Mouse (Mus musculus) MEL (cell line): ENCODE measurements around the gene Lipf. TPM values are rescaled to one million over a fixed set of nuclear protein-coding genes. Genes with fewer than 3 reads are reported as not detected.

Experiments
- DNase-seq: peaks from one replicate; pipeline ENCODE4 v3.0.0; 2011; ENCODE audit warnings: low read depth, low spot score
- H3K27ac ChIP-seq: 2 replicates; pipeline ENCODE4 v1.5.1; 2012; ENCODE audit warnings: low read depth, mild to moderate bottlenecking, control low read depth, low read length, moderate library complexity; ENCODE audit not compliant: control insufficient read depth
- H3K27me3 ChIP-seq, 2 experiments: fragments of 150-350 bp in 1 of 2; sonication (generic) in 1 of 2; 2 replicates each; pipeline ENCODE4 v1.6.1; 2012; ENCODE audit warnings: low read length in 2 of 2, mild to moderate bottlenecking in 2 of 2, improper control_type of control experiment in 1 of 2, moderate library complexity in 1 of 2; ENCODE audit not compliant: insufficient read depth in 2 of 2, control insufficient read depth in 1 of 2
- H3K36me3 ChIP-seq, 2 experiments: 2 replicates each; pipeline ENCODE4 v1.6.1; 2012 to 2014; ENCODE audit warnings: low read length in 2 of 2, improper control_type of control experiment in 1 of 2, inconsistent platforms in 1 of 2, mild to moderate bottlenecking in 1 of 2; ENCODE audit not compliant: insufficient read depth in 2 of 2, control insufficient read depth in 1 of 2
- H3K4me1 ChIP-seq, 2 experiments: fragments of 150-350 bp in 1 of 2; sonication (generic) in 1 of 2; 2 replicates each; pipeline ENCODE4 v1.6.1; 2012; ENCODE audit warnings: low read length in 2 of 2, improper control_type of control experiment in 1 of 2, mild to moderate bottlenecking in 1 of 2; ENCODE audit not compliant: insufficient read depth in 2 of 2, control insufficient read depth in 1 of 2
- H3K4me3 ChIP-seq, 2 experiments: fragments of 150-350 bp in 1 of 2; sonication (generic) in 1 of 2; 2 replicates each; pipeline ENCODE4 v1.5.1; 2012; ENCODE audit warnings: low read depth in 2 of 2, low read length in 2 of 2, mild to moderate bottlenecking in 2 of 2, moderate library complexity in 2 of 2, control low read depth in 1 of 2, improper control_type of control experiment in 1 of 2; ENCODE audit not compliant: control insufficient read depth in 1 of 2, insufficient read depth in 1 of 2
- H3K79me2 ChIP-seq: 2 replicates; pipeline ENCODE4 v1.6.1; 2012; ENCODE audit warnings: mild to moderate bottlenecking, low read length, moderate library complexity; ENCODE audit not compliant: control insufficient read depth, poor library complexity, insufficient read depth
- H3K9ac ChIP-seq: 2 replicates; pipeline ENCODE4 v1.6.1; 2012; ENCODE audit warnings: low read depth, mild to moderate bottlenecking, control low read depth, low read length, moderate library complexity; ENCODE audit not compliant: control insufficient read depth, poor library complexity, severe bottlenecking
- H3K9me3 ChIP-seq: fragments of 150-350 bp; sonication (generic); replicated peaks from 2 replicates; pipeline ENCODE4 v1.6.1; 2012; ENCODE audit warnings: mild to moderate bottlenecking, low read length, improper control_type of control experiment, moderate library complexity; ENCODE audit not compliant: insufficient read depth
- BHLHE40 ChIP-seq: IDR thresholded peaks from 2 replicates; pipeline ENCODE4 v1.6.1; 2012; ENCODE audit warnings: low read depth, mild to moderate bottlenecking, inconsistent platforms, low read length, improper control_type of control experiment, borderline replicate concordance
- CHD1 ChIP-seq: IDR thresholded peaks from 2 replicates; pipeline ENCODE4 v1.6.1; 2012; ENCODE audit warnings: low read depth, mild to moderate bottlenecking, inconsistent platforms, low read length, improper control_type of control experiment
- CHD2 ChIP-seq: IDR thresholded peaks from 2 replicates; pipeline ENCODE4 v1.6.1; 2011; ENCODE audit warnings: low read length, improper control_type of control experiment
- CTCF ChIP-seq, 3 experiments: IDR thresholded peaks in 2 of 3; conservative IDR thresholded peaks in 1 of 3; 2 replicates each; pipeline ENCODE4 v1.5.1; 2011 to 2012; ENCODE audit warnings: low read length in 3 of 3, low read depth in 2 of 3, mild to moderate bottlenecking in 2 of 3, improper control_type of control experiment in 1 of 3, inconsistent platforms in 1 of 3, mixed read lengths in 1 of 3, moderate library complexity in 1 of 3; ENCODE audit not compliant: control insufficient read depth in 1 of 3, insufficient read depth in 1 of 3, poor library complexity in 1 of 3, severe bottlenecking in 1 of 3
- E2F4 ChIP-seq: IDR thresholded peaks from 2 replicates; pipeline ENCODE4 v1.6.1; 2011; ENCODE audit warnings: low read depth, low read length, improper control_type of control experiment, borderline replicate concordance
- ELF1 ChIP-seq: IDR thresholded peaks from 2 replicates; pipeline ENCODE4 v1.6.1; 2014; ENCODE audit warnings: low read depth, mild to moderate bottlenecking, inconsistent platforms, low read length, improper control_type of control experiment, moderate library complexity
- EP300 ChIP-seq, 2 experiments: IDR thresholded peaks; 2 replicates each; pipeline ENCODE4 v1.6.1; 2011; ENCODE audit warnings: improper control_type of control experiment in 2 of 2, low read length in 2 of 2, low read depth in 1 of 2, mild to moderate bottlenecking in 1 of 2
- ETS1 ChIP-seq: IDR thresholded peaks from 2 replicates; pipeline ENCODE4 v1.6.1; 2012; ENCODE audit warnings: low read depth, mild to moderate bottlenecking, inconsistent platforms, low read length, improper control_type of control experiment, moderate library complexity
- GABPA ChIP-seq: IDR thresholded peaks from 2 replicates; pipeline ENCODE4 v1.6.1; 2012; ENCODE audit warnings: low read depth, mild to moderate bottlenecking, inconsistent platforms, low read length, improper control_type of control experiment, moderate library complexity
- GATA1 ChIP-seq: IDR thresholded peaks from 2 replicates; pipeline ENCODE4 v1.6.1; 2011; ENCODE audit warnings: low read depth, low read length, improper control_type of control experiment
- HCFC1 ChIP-seq: IDR thresholded peaks from 2 replicates; pipeline ENCODE4 v1.6.1; 2012; ENCODE audit warnings: low read depth, mild to moderate bottlenecking, inconsistent platforms, low read length, improper control_type of control experiment, moderate library complexity
- JUND ChIP-seq: IDR thresholded peaks from 2 replicates; pipeline ENCODE4 v1.6.1; 2011; ENCODE audit warnings: low read depth, mild to moderate bottlenecking, improper control_type of control experiment, low read length
- KAT2A ChIP-seq: conservative IDR thresholded peaks from 2 replicates; pipeline ENCODE4 v1.6.1; 2012; ENCODE audit warnings: low read depth, low read length, improper control_type of control experiment, inconsistent platforms
- MAFK ChIP-seq: IDR thresholded peaks from 2 replicates; pipeline ENCODE4 v1.6.1; 2011; ENCODE audit warnings: low read depth, mild to moderate bottlenecking, low read length, improper control_type of control experiment, borderline replicate concordance
- MAX ChIP-seq: IDR thresholded peaks from 2 replicates; pipeline ENCODE4 v1.6.1; 2011; ENCODE audit warnings: low read length, improper control_type of control experiment
- MAZ ChIP-seq: IDR thresholded peaks from 2 replicates; pipeline ENCODE4 v1.6.1; 2012; ENCODE audit warnings: low read depth, mild to moderate bottlenecking, inconsistent platforms, low read length, improper control_type of control experiment
- MEF2A ChIP-seq: IDR thresholded peaks from 2 replicates; pipeline ENCODE4 v1.6.1; 2014; ENCODE audit warnings: low read depth, mild to moderate bottlenecking, inconsistent platforms, low read length, improper control_type of control experiment; ENCODE audit not compliant: poor library complexity, insufficient replicate concordance, severe bottlenecking; ENCODE audit errors: extremely low read depth
- MXI1 ChIP-seq: IDR thresholded peaks from 2 replicates; pipeline ENCODE4 v1.6.1; 2011; ENCODE audit warnings: mild to moderate bottlenecking, low read depth, low read length, improper control_type of control experiment
- NELFE ChIP-seq: IDR thresholded peaks from 2 replicates; pipeline ENCODE4 v1.6.1; 2011; ENCODE audit warnings: low read depth, low read length, improper control_type of control experiment
- POLR2A ChIP-seq, 2 experiments: IDR thresholded peaks; 2 replicates each; pipeline ENCODE4 v1.6.1; 2011 to 2012; ENCODE audit warnings: low read length in 2 of 2, mild to moderate bottlenecking in 2 of 2, control low read depth in 1 of 2, improper control_type of control experiment in 1 of 2, low read depth in 1 of 2, moderate library complexity in 1 of 2; ENCODE audit not compliant: control insufficient read depth in 1 of 2, insufficient read depth in 1 of 2, poor library complexity in 1 of 2
- POLR2AphosphoS2 ChIP-seq: IDR thresholded peaks from 2 replicates; pipeline ENCODE4 v1.6.1; 2011; ENCODE audit warnings: low read length, improper control_type of control experiment
- POLR2AphosphoS5 ChIP-seq: IDR thresholded peaks from 2 replicates; pipeline ENCODE4 v1.6.1; 2012; ENCODE audit warnings: low read depth, borderline replicate concordance, mild to moderate bottlenecking, inconsistent platforms, low read length, moderate library complexity, mixed read lengths
- RAD21 ChIP-seq: IDR thresholded peaks from 2 replicates; pipeline ENCODE4 v1.6.1; 2011; ENCODE audit warnings: mild to moderate bottlenecking, low read depth, low read length, improper control_type of control experiment
- RCOR1 ChIP-seq: IDR thresholded peaks from 2 replicates; pipeline ENCODE4 v1.6.1; 2012; ENCODE audit warnings: low read depth, mild to moderate bottlenecking, inconsistent platforms, low read length, improper control_type of control experiment
- SIN3A ChIP-seq: IDR thresholded peaks from 2 replicates; pipeline ENCODE4 v1.6.1; 2012; ENCODE audit warnings: low read length, improper control_type of control experiment, inconsistent platforms
- SMC3 ChIP-seq: IDR thresholded peaks from 2 replicates; pipeline ENCODE4 v1.6.1; 2011; ENCODE audit warnings: low read depth, low read length, improper control_type of control experiment
- TAL1 ChIP-seq: IDR thresholded peaks from 2 replicates; pipeline ENCODE4 v1.6.1; 2012; ENCODE audit warnings: mild to moderate bottlenecking, inconsistent platforms, low read length, moderate library complexity, mixed read lengths
- TBP ChIP-seq: IDR thresholded peaks from 2 replicates; pipeline ENCODE4 v1.8.0; 2011; ENCODE audit warnings: low read depth, low read length, improper control_type of control experiment
- TCF12 ChIP-seq: IDR thresholded peaks from 2 replicates; pipeline ENCODE4 v1.6.1; 2014; ENCODE audit warnings: low read depth, mild to moderate bottlenecking, inconsistent platforms, low read length, improper control_type of control experiment, moderate library complexity
- UBTF ChIP-seq: IDR thresholded peaks from 2 replicates; pipeline ENCODE4 v1.6.1; 2012; ENCODE audit warnings: low read depth, mild to moderate bottlenecking, inconsistent platforms, low read length, improper control_type of control experiment, moderate library complexity, borderline replicate concordance; ENCODE audit not compliant: insufficient read depth
- USF1 ChIP-seq: IDR thresholded peaks from 2 replicates; pipeline ENCODE4 v1.6.1; 2014; ENCODE audit warnings: low read depth, mild to moderate bottlenecking, inconsistent platforms, low read length, improper control_type of control experiment, moderate library complexity
- USF2 ChIP-seq, 2 experiments: IDR thresholded peaks; 2 replicates each; pipeline ENCODE4 v1.6.1; 2011 to 2012; ENCODE audit warnings: improper control_type of control experiment in 2 of 2, low read length in 2 of 2, borderline replicate concordance in 1 of 2, inconsistent platforms in 1 of 2, low read depth in 1 of 2, mild to moderate bottlenecking in 1 of 2; ENCODE audit not compliant: insufficient read depth in 1 of 2
- ZC3H11A ChIP-seq: IDR thresholded peaks from 2 replicates; pipeline ENCODE4 v1.6.1; 2012; ENCODE audit warnings: low read depth, mild to moderate bottlenecking, inconsistent platforms, low read length, improper control_type of control experiment
- ZKSCAN1 ChIP-seq: IDR thresholded peaks from 2 replicates; pipeline ENCODE4 v1.6.1; 2012; ENCODE audit warnings: low read depth, mild to moderate bottlenecking, inconsistent platforms, low read length, improper control_type of control experiment, moderate library complexity
- ZMIZ1 ChIP-seq: IDR thresholded peaks from 2 replicates; pipeline ENCODE4 v1.6.1; 2012; ENCODE audit warnings: low read depth, mild to moderate bottlenecking, inconsistent platforms, low read length, improper control_type of control experiment, moderate library complexity
- ZNF384 ChIP-seq: IDR thresholded peaks from 2 replicates; pipeline ENCODE4 v1.6.1; 2012; ENCODE audit warnings: low read depth, mild to moderate bottlenecking, inconsistent platforms, low read length, improper control_type of control experiment
- polyA plus RNA-seq, 2 experiments: library from polyadenylated mRNA; stranded (reverse) in 1 of 2; unstranded in 1 of 2; fragments of >175 nt in 1 of 2; fragments of >200 nt in 1 of 2; gene quantifications; 2 replicates each; pipeline versions ENCODE4 v1.2.1 to v1.2.4; 2012; ENCODE audit warnings: low replicate concordance in 2 of 2, low read depth in 1 of 2; ENCODE audit not compliant: insufficient read length in 2 of 2, insufficient read depth in 1 of 2, missing spikeins in 1 of 2
- total RNA-seq: library from RNA; depleted of rRNA; stranded (reverse); fragments of 300-350 nt; gene quantifications from 2 replicates; pipeline ENCODE4 v1.2.3, GENCODE M21; 2012

The Lipf gene
- total and polyA plus RNA-seq, 3 experiments: not detected

GRCm38 (mm10) chr19:33979007-33979406 lies 18.0 kb downstream of the Lipf start:
- no peaks in the 10 kb centered on the region for H3K9me3 ChIP-seq

GRCm38 (mm10) chr19:33983043-33983442 lies 22.1 kb downstream of the Lipf start:
- DNase-seq: no peak
- Histone ChIP-seq H3K9me3 (no peaks in the 10 kb centered on the region), H3K9ac (no peak overlapping the region), H3K27ac (no peak overlapping the region), H3K4me3 (no peak overlapping the region), H3K79me2 (no peaks in the 10 kb centered on the region), H3K27me3 (no peaks in the 10 kb centered on the region), H3K36me3 (no peaks in the 10 kb centered on the region), H3K4me1 (no peaks in the 10 kb centered on the region)
- TF ChIP-seq HCFC1 (no peak), USF1 (no peak), JUND (no peak), MAZ (no peak), SIN3A (no peak), EP300 (IDR thresholded peaks at IDR 0.05; ENCODE audit: low read depth in 1 of 2, low read length in 2 of 2) (no peak), SMC3 (no peak)

More at GRCm38 (mm10) chr19:33979007-33979406, 18.0 kb downstream of the Lipf start:
- H3K4me3 ChIP-seq: no peak overlapping the region
- peak; percentile 28 for DNase-seq
- H3K27ac ChIP-seq: no peak overlapping the region
- TF ChIP-seq TCF12 (no peak), E2F4 (no peak), NELFE (no peak), CTCF (IDR thresholded peaks at IDR 0.05 in 2 of 3, conservative IDR thresholded peaks at IDR 0.05 in 1 of 3; ENCODE audit: control insufficient read depth in 1 of 3, insufficient read depth in 1 of 3, low read depth in 2 of 3, low read length in 3 of 3, poor library complexity in 1 of 3, severe bottlenecking in 1 of 3) (peak in 2 of 3 experiments; percentile 21 to 42; a peak in 3 of 6 replicates), CHD1 (no peak), ETS1 (no peak), GABPA (no peak), MAZ (no peak), GATA1 (no peak), ZNF384 (no peak), ZMIZ1 (no peak), POLR2A (IDR thresholded peaks at IDR 0.05; ENCODE audit: control insufficient read depth in 1 of 2, insufficient read depth in 1 of 2, low read depth in 1 of 2, low read length in 2 of 2, poor library complexity in 1 of 2) (no peak), TAL1 (no peak), ZKSCAN1 (no peak), MAFK (no peak), EP300 (IDR thresholded peaks at IDR 0.05; ENCODE audit: low read depth in 1 of 2, low read length in 2 of 2) (no peak), ZC3H11A (peak; percentile 12; the same call in 1 of the 2 replicates), KAT2A (no peak), SMC3 (peak; percentile 32), POLR2AphosphoS5 (no peak), HCFC1 (no peak), MEF2A (no peak), UBTF (no peak), RAD21 (peak; percentile 17), POLR2AphosphoS2 (no peak), MAX (no peak), USF2 (IDR thresholded peaks at IDR 0.05; ENCODE audit: borderline replicate concordance in 1 of 2, insufficient read depth in 1 of 2, low read depth in 1 of 2, low read length in 2 of 2) (no peak), ELF1 (no peak), SIN3A (no peak), BHLHE40 (no peak), TBP (no peak), MXI1 (no peak), RCOR1 (no peak), CHD2 (no peak), JUND (no peak)
- H3K4me1 ChIP-seq: no peaks in the 10 kb centered on the region
- H3K27me3 ChIP-seq: no peaks in the 10 kb centered on the region; a peak in 1 of 4 replicates
- no peaks in the 10 kb centered on the region for H3K79me2 ChIP-seq
- no peaks in the 10 kb centered on the region for H3K36me3 ChIP-seq
- H3K9ac ChIP-seq: no peak overlapping the region
